Mouse (Mus musculus): Measurements from ENCODE around the gene Phactr2. TPM values are rescaled to one million over a fixed set of nuclear protein-coding genes. Genes with fewer than 3 reads are reported as not detected.

The Phactr2 gene
- polyA plus RNA-seq, 1 experiment from 2014 or later, result 7.0 TPM

- H3K4me3 ChIP-seq (ENCODE audit: low read depth, low read length), result no peak overlapping the region
- H3K4me2 ChIP-seq (ENCODE audit: low read length), result no peak overlapping the region
- H3K36me3 ChIP-seq (ENCODE audit: control insufficient read depth, insufficient read depth, low read length), result no peaks in the 10 kb centered on the region
- no peaks in the 10 kb centered on the region for H3K27me3 ChIP-seq (ENCODE audit: control insufficient read depth, insufficient read depth, low read depth, low read length)
- H3K27ac ChIP-seq (ENCODE audit: low read length), result no peak overlapping the region
- H3K9me3 ChIP-seq (replicated peaks; ENCODE audit: control insufficient read depth, low read length, poor library complexity, severe bottlenecking), result no peaks in the 10 kb centered on the region
- ATAC-seq, result no peak
- H3K9ac ChIP-seq (ENCODE audit: low read depth, low read length), result no peak overlapping the region
- no peaks in the 10 kb centered on the region for H3K4me1 ChIP-seq (ENCODE audit: control insufficient read depth, insufficient read depth, low read length)
- WGBS, result 86% methylated on average over 12 of the region's 12 CpGs
These were observed 260.3 kb downstream of the Phactr2 start for GRCm38 (mm10) chr10:13213956-13214355.

GRCm38 (mm10) chr10:13212829-13213228, 261.4 kb downstream of the Phactr2 start:
- H3K9ac ChIP-seq (ENCODE audit: low read depth, low read length), result no peak overlapping the region
- H3K4me2 ChIP-seq (ENCODE audit: low read length), result no peak overlapping the region
- 89% methylated on average over 6 of the region's 6 CpGs for WGBS
- no peaks in the 10 kb centered on the region for H3K9me3 ChIP-seq (replicated peaks; ENCODE audit: control insufficient read depth, low read length, poor library complexity, severe bottlenecking)
- H3K4me1 ChIP-seq (ENCODE audit: control insufficient read depth, insufficient read depth, low read length), result no peaks in the 10 kb centered on the region
- H3K36me3 ChIP-seq (ENCODE audit: control insufficient read depth, insufficient read depth, low read length), result no peaks in the 10 kb centered on the region
- ATAC-seq, result no peak
- H3K27me3 ChIP-seq (ENCODE audit: control insufficient read depth, insufficient read depth, low read depth, low read length), result no peaks in the 10 kb centered on the region
- H3K27ac ChIP-seq (ENCODE audit: low read length), result no peak overlapping the region
- no peak overlapping the region for H3K4me3 ChIP-seq (ENCODE audit: low read depth, low read length)

GRCm38 (mm10) chr10:13212326-13212725, 261.9 kb downstream of the Phactr2 start:
- H3K36me3 ChIP-seq (ENCODE audit: control insufficient read depth, insufficient read depth, low read length), result no peaks in the 10 kb centered on the region
- H3K9me3 ChIP-seq (replicated peaks; ENCODE audit: control insufficient read depth, low read length, poor library complexity, severe bottlenecking), result no peaks in the 10 kb centered on the region
- H3K4me1 ChIP-seq (ENCODE audit: control insufficient read depth, insufficient read depth, low read length), result no peaks in the 10 kb centered on the region
- no peak overlapping the region for H3K27ac ChIP-seq (ENCODE audit: low read length)
- no peak overlapping the region for H3K4me2 ChIP-seq (ENCODE audit: low read length)
- H3K9ac ChIP-seq (ENCODE audit: low read depth, low read length), result no peak overlapping the region
- no peak overlapping the region for H3K4me3 ChIP-seq (ENCODE audit: low read depth, low read length)
- no peaks in the 10 kb centered on the region for H3K27me3 ChIP-seq (ENCODE audit: control insufficient read depth, insufficient read depth, low read depth, low read length)
- 66% methylated on average over 9 of the region's 9 CpGs for WGBS
- ATAC-seq, result no peak

- Histone ChIP-seq H3K4me1 (ENCODE audit: control insufficient read depth, insufficient read depth, low read length) (no peaks in the 10 kb centered on the region), H3K36me3 (ENCODE audit: control insufficient read depth, insufficient read depth, low read length) (no peaks in the 10 kb centered on the region), H3K9ac (ENCODE audit: low read depth, low read length) (no peak overlapping the region), H3K4me2 (ENCODE audit: low read length) (no peak overlapping the region), H3K27ac (ENCODE audit: low read length) (no peak overlapping the region), H3K4me3 (ENCODE audit: low read depth, low read length) (no peak overlapping the region), H3K27me3 (ENCODE audit: control insufficient read depth, insufficient read depth, low read depth, low read length) (no peaks in the 10 kb centered on the region), H3K9me3 (replicated peaks; ENCODE audit: control insufficient read depth, low read length, poor library complexity, severe bottlenecking) (no peaks in the 10 kb centered on the region)
- WGBS, result 70% methylated on average over 8 of the region's 8 CpGs
- ATAC-seq, result no peak
These were observed 264.1 kb downstream of the Phactr2 start for GRCm38 (mm10) chr10:13209930-13210637.

GRCm38 (mm10) chr10:13209506-13209905, 264.7 kb downstream of the Phactr2 start:
- H3K27ac ChIP-seq (ENCODE audit: low read length), result no peak overlapping the region
- H3K4me1 ChIP-seq (ENCODE audit: control insufficient read depth, insufficient read depth, low read length), result no peaks in the 10 kb centered on the region
- 50% methylated on average over 3 of the region's 3 CpGs for WGBS
- H3K27me3 ChIP-seq (ENCODE audit: control insufficient read depth, insufficient read depth, low read depth, low read length), result no peaks in the 10 kb centered on the region
- no peaks in the 10 kb centered on the region for H3K36me3 ChIP-seq (ENCODE audit: control insufficient read depth, insufficient read depth, low read length)
- no peak overlapping the region for H3K4me2 ChIP-seq (ENCODE audit: low read length)
- H3K9ac ChIP-seq (ENCODE audit: low read depth, low read length), result no peak overlapping the region
- no peak overlapping the region for H3K4me3 ChIP-seq (ENCODE audit: low read depth, low read length)
- no peaks in the 10 kb centered on the region for H3K9me3 ChIP-seq (replicated peaks; ENCODE audit: control insufficient read depth, low read length, poor library complexity, severe bottlenecking)
- ATAC-seq, result no peak

GRCm38 (mm10) chr10:13209061-13209460, 265.2 kb downstream of the Phactr2 start:
- no peak for ATAC-seq
- H3K27ac ChIP-seq (ENCODE audit: low read length), result no peak overlapping the region
- no peaks in the 10 kb centered on the region for H3K4me1 ChIP-seq (ENCODE audit: control insufficient read depth, insufficient read depth, low read length)
- H3K9me3 ChIP-seq (replicated peaks; ENCODE audit: control insufficient read depth, low read length, poor library complexity, severe bottlenecking), result no peaks in the 10 kb centered on the region
- WGBS, result 92% methylated on average over 4 of the region's 4 CpGs
- H3K4me3 ChIP-seq (ENCODE audit: low read depth, low read length), result no peak overlapping the region
- H3K27me3 ChIP-seq (ENCODE audit: control insufficient read depth, insufficient read depth, low read depth, low read length), result no peaks in the 10 kb centered on the region
- no peak overlapping the region for H3K4me2 ChIP-seq (ENCODE audit: low read length)
- H3K36me3 ChIP-seq (ENCODE audit: control insufficient read depth, insufficient read depth, low read length), result no peaks in the 10 kb centered on the region
- no peak overlapping the region for H3K9ac ChIP-seq (ENCODE audit: low read depth, low read length)

- H3K27ac ChIP-seq (ENCODE audit: low read length), result no peak overlapping the region
- no peak overlapping the region for H3K9ac ChIP-seq (ENCODE audit: low read depth, low read length)
- no peak overlapping the region for H3K4me2 ChIP-seq (ENCODE audit: low read length)
- no peak overlapping the region for H3K4me3 ChIP-seq (ENCODE audit: low read depth, low read length)
- H3K27me3 ChIP-seq (ENCODE audit: control insufficient read depth, insufficient read depth, low read depth, low read length), result no peaks in the 10 kb centered on the region
- H3K36me3 ChIP-seq (ENCODE audit: control insufficient read depth, insufficient read depth, low read length), result no peaks in the 10 kb centered on the region
- no peak for ATAC-seq
- WGBS, result 95% methylated on average over 6 of the region's 6 CpGs
- H3K9me3 ChIP-seq (replicated peaks; ENCODE audit: control insufficient read depth, low read length, poor library complexity, severe bottlenecking), result no peaks in the 10 kb centered on the region
- no peaks in the 10 kb centered on the region for H3K4me1 ChIP-seq (ENCODE audit: control insufficient read depth, insufficient read depth, low read length)
These were observed 272.4 kb downstream of the Phactr2 start for GRCm38 (mm10) chr10:13201741-13202293.

GRCm38 (mm10) chr10:13200862-13201261, 273.4 kb downstream of the Phactr2 start:
- 93% methylated on average over 3 of the region's 3 CpGs for WGBS
- Histone ChIP-seq H3K4me1 (ENCODE audit: control insufficient read depth, insufficient read depth, low read length) (no peaks in the 10 kb centered on the region), H3K9ac (ENCODE audit: low read depth, low read length) (no peak overlapping the region), H3K27ac (ENCODE audit: low read length) (no peak overlapping the region), H3K36me3 (ENCODE audit: control insufficient read depth, insufficient read depth, low read length) (no peaks in the 10 kb centered on the region), H3K4me3 (ENCODE audit: low read depth, low read length) (no peak overlapping the region), H3K27me3 (ENCODE audit: control insufficient read depth, insufficient read depth, low read depth, low read length) (no peaks in the 10 kb centered on the region), H3K9me3 (replicated peaks; ENCODE audit: control insufficient read depth, low read length, poor library complexity, severe bottlenecking) (no peaks in the 10 kb centered on the region), H3K4me2 (ENCODE audit: low read length) (no peak overlapping the region)
- ATAC-seq, result no peak

GRCm38 (mm10) chr10:13199234-13199633, 275.0 kb downstream of the Phactr2 start:
- 100% methylated on average over 1 of the region's 1 CpGs for WGBS
- no peak overlapping the region for H3K4me3 ChIP-seq (ENCODE audit: low read depth, low read length)

More at GRCm38 (mm10) chr10:13199234-13199633, 275.0 kb downstream of the Phactr2 start:
- no peak for ATAC-seq
- Histone ChIP-seq H3K4me2 (ENCODE audit: low read length) (no peak overlapping the region), H3K9me3 (replicated peaks; ENCODE audit: control insufficient read depth, low read length, poor library complexity, severe bottlenecking) (no peaks in the 10 kb centered on the region), H3K4me1 (ENCODE audit: control insufficient read depth, insufficient read depth, low read length) (no peaks in the 10 kb centered on the region), H3K27me3 (ENCODE audit: control insufficient read depth, insufficient read depth, low read depth, low read length) (no peaks in the 10 kb centered on the region), H3K36me3 (ENCODE audit: control insufficient read depth, insufficient read depth, low read length) (no peaks in the 10 kb centered on the region), H3K9ac (ENCODE audit: low read depth, low read length) (no peak overlapping the region), H3K27ac (ENCODE audit: low read length) (no peak overlapping the region)

Measured in midbrain, embryonic 16.5 days (tissue).